Comparison of ENCODE assay signal across 8 mouse cellular contexts in the genomic region with DNA sequence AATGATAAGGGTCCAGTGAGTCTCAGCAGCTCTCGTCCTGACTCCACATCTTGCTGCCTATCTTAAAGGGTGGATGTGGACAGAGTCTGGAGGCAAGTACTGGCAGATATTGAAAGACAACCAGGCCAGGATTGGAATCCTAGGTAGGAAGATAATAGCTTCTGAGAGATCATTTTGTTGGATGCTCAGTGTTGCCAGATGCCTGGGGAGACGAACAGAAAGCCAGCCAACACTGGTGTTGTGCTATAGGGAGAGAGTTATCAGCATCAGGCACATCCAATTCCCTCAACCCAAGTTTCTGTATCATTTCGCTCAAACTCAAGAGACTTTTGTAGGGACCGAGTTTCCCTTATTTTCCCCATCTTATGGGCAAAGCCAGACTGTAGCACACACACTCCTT.
DNase-seq lines count a peak whose midpoint lies in the region; ATAC-seq and TF ChIP-seq lines count a peak whose summit lies in the region.

No protein-coding gene starts in this region.

- H3K9ac ChIP-seq in lung, embryonic 14.5 days, result peak overlapping the region; percentile 4; the same call in 1 of the 2 replicates
- H3K9ac ChIP-seq in intestine, embryonic 16.5 days (ENCODE audit: low read depth, low read length), result peak overlapping the region; percentile 65

- no peaks in the 10 kb centered on the region for H3K9me3 ChIP-seq in lung, embryonic 14.5 days (ENCODE audit: low read depth, low read length)
- H3K9me3 ChIP-seq in intestine, embryonic 16.5 days (ENCODE audit: control insufficient read depth, low read length), result no peaks in the 10 kb centered on the region

- TF ChIP-seq CTCF in lung, embryonic 14.5 days (IDR thresholded peaks at IDR 0.05; ENCODE audit: low read depth), result no peak
- no peak for TF ChIP-seq CTCF in lung, adult 2 months (IDR thresholded peaks at IDR 0.05; ENCODE audit: insufficient read depth, low read length)
- TF ChIP-seq CTCF in embryonic fibroblast, embryonic 13.5 days (IDR thresholded peaks at IDR 0.05; ENCODE audit: borderline replicate concordance, insufficient read depth, low read length), result no peak
- no peak for TF ChIP-seq CTCF in olfactory bulb, adult 2 months (IDR thresholded peaks at IDR 0.05; ENCODE audit: insufficient read depth, low read depth, low read length)

- H3K4me2 ChIP-seq in lung, embryonic 14.5 days, result peak overlapping the region; percentile 53
- H3K4me2 ChIP-seq in intestine, embryonic 16.5 days (ENCODE audit: low read depth, low read length), result peak overlapping the region; percentile 44

- 56% methylated on average over 4 of the region's 4 CpGs for WGBS in lung, embryonic 14.5 days
- WGBS in lung, adult 2 months, result 85% methylated on average over 4 of the region's 4 CpGs
- 65% methylated on average over 4 of the region's 4 CpGs for WGBS in intestine, embryonic 16.5 days
- WGBS in olfactory bulb, adult 2 months, result 34% methylated on average over 4 of the region's 4 CpGs

- H3K27me3 ChIP-seq in lung, embryonic 14.5 days (ENCODE audit: insufficient read depth, low read length), result no peaks in the 10 kb centered on the region
- H3K27me3 ChIP-seq in intestine, embryonic 16.5 days (replicated peaks; ENCODE audit: control insufficient read depth, insufficient read depth, low read length), result no peaks in the 10 kb centered on the region

- H3K4me1 ChIP-seq in lung, embryonic 14.5 days (ENCODE audit: insufficient read depth), result peaks cover 52% of the 10 kb centered on the region
- peaks cover 38% of the 10 kb centered on the region for H3K4me1 ChIP-seq in lung, adult 2 months (ENCODE audit: control insufficient read depth, insufficient read depth, low read length)
- peaks cover 31% of the 10 kb centered on the region for H3K4me1 ChIP-seq in embryonic fibroblast, embryonic 13.5 days (ENCODE audit: control insufficient read depth, insufficient read depth, low read length)
- peaks cover 52% of the 10 kb centered on the region for H3K4me1 ChIP-seq in intestine, embryonic 16.5 days (ENCODE audit: control insufficient read depth, insufficient read depth, low read length)
- peaks cover 30% of the 10 kb centered on the region for H3K4me1 ChIP-seq in olfactory bulb, adult 2 months (ENCODE audit: control insufficient read depth, insufficient read depth, low read length)

- TF ChIP-seq POLR2A in lung, adult 2 months (IDR thresholded peaks at IDR 0.05; ENCODE audit: borderline replicate concordance, extremely low read depth, low read depth, low read length), result no peak
- no peak for TF ChIP-seq POLR2A in embryonic fibroblast, embryonic 13.5 days (IDR thresholded peaks at IDR 0.05; ENCODE audit: low read depth, low read length)
- no peak for TF ChIP-seq POLR2A in olfactory bulb, adult 2 months (IDR thresholded peaks at IDR 0.05; ENCODE audit: insufficient read depth, low read depth, low read length)

- H3K36me3 ChIP-seq in lung, embryonic 14.5 days (ENCODE audit: insufficient read depth), result no peaks in the 10 kb centered on the region; the same call in 1 of the 2 replicates
- no peaks in the 10 kb centered on the region for H3K36me3 ChIP-seq in intestine, embryonic 16.5 days (ENCODE audit: control insufficient read depth, insufficient read depth, low read length)

- H3K4me3 ChIP-seq in lung, embryonic 14.5 days (ENCODE audit: low read depth, low read length), result peak overlapping the region; percentile 36
- H3K4me3 ChIP-seq in lung, adult 2 months (replicated peaks; ENCODE audit: extremely low read depth, low read depth, low read length), result no peak overlapping the region
- peak overlapping the region; percentile 44 for H3K4me3 ChIP-seq in embryonic fibroblast, embryonic 13.5 days (ENCODE audit: insufficient read depth, low read length)
- peak overlapping the region; percentile 49 for H3K4me3 ChIP-seq in intestine, embryonic 16.5 days (ENCODE audit: low read length)
- peak overlapping the region; percentile 59 for H3K4me3 ChIP-seq in olfactory bulb, adult 2 months (ENCODE audit: insufficient read depth, low read depth, low read length)

- DNase-seq in lung, embryonic 14.5 days, result no peak
- no peak for DNase-seq in lung, adult 2 months
- no peak for DNase-seq in ovary, adult 18-20 months (ENCODE audit: low spot score)
- no peak for DNase-seq in right cerebral cortex, postnatal 10 days (ENCODE audit: low spot score in 2 of 2)
- DNase-seq in urinary bladder, postnatal 25 days (ENCODE audit: low spot score), result no peak

- no peak overlapping the region; the same call in 1 of the 2 replicates for H3K27ac ChIP-seq in lung, embryonic 14.5 days (ENCODE audit: low read depth)
- H3K27ac ChIP-seq in embryonic fibroblast, embryonic 13.5 days (ENCODE audit: insufficient read depth, low read length), result peak overlapping the region; percentile 43
- H3K27ac ChIP-seq in intestine, embryonic 16.5 days (ENCODE audit: low read length), result peak overlapping the region; percentile 87; the same call in 1 of the 2 replicates
- H3K27ac ChIP-seq in olfactory bulb, adult 2 months (ENCODE audit: insufficient read depth, low read depth, low read length), result peak overlapping the region; percentile 98

- no peak for ATAC-seq in lung, embryonic 14.5 days (ENCODE audit: insufficient read depth)
- ATAC-seq in intestine, embryonic 16.5 days, result no peak
